Mouse (Mus musculus): ENCODE data around the gene Zzz3. TPM values are rescaled to one million over a fixed set of nuclear protein-coding genes. Genes with fewer than 3 reads are reported as not detected.

Gene Zzz3
- polyA plus RNA-seq (2014; fragmentation: Nextera tagmentation; extraction: Ambion mirVana) = 54.9 and 61.2 TPM in 2 replicates

DNA sequence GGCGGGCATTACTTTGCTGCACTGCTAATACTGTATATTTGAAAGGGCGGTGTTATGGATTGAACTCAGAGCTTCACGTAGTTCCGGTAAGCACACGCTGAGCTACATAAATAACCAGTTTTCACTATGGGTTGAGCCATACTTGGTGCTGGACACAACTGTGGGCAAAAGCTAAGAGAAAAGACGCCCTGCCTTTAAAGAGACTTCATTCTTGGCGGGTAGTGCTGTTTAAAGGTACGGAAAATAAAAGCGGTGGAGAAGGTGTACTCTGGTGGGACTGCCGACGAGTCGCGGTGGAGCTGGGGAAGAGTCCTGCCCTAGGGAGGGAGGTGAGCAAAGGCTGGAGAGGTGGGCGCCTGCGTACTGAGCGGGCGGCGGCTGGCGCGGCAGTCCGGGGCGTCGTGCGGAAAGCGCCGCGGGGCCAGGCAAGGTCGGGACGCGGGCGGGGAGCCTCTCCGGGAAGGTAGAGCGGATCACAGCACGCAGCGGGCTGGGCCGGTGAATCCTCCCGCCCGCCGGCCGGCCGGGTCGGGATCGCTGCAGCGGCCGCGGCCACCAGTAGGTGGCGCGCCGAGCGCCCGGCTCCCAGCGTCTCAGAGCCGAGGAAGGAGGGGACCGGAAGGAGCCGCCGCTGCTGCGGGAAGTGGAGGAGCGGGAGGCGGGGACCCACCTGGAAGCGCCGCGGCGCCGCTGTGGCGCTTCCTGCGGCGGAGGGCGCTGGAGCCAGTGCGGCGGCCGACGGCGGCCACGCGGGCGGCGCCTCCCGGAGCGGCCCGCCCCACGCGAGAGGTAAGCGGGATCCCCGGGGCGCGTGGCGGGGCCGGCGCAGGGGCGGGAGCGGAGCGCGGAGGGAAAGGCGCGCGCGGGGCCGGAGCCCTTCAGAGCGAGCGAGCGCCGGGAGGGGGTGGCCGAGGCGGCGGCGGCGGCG is at the start of gene Zzz3:
TSS of gene Zzz3 (plus strand) at position 124 of the 928 bp plus-strand sequence.
- H3K9ac ChIP-seq (ENCODE audit: low read depth, low read length) = peak within 1 kb of the TSS; percentile 93
- H3K27me3 ChIP-seq (ENCODE audit: control insufficient read depth, insufficient read depth, low read length) = no peaks in the 10 kb centered on the region
- H3K9me3 ChIP-seq (ENCODE audit: control insufficient read depth, low read length) = no peaks in the 10 kb centered on the region
- under 1% methylated on average over 46 of the region's 108 CpGs for WGBS
- no peaks in the 10 kb centered on the region for H3K36me3 ChIP-seq (ENCODE audit: control insufficient read depth, insufficient read depth, low read length)
- peak within 1 kb of the TSS; percentile 74 for H3K4me3 ChIP-seq (ENCODE audit: low read depth, low read length)
- H3K4me2 ChIP-seq (replicated peaks; ENCODE audit: low read depth, low read length) = peak within 1 kb of the TSS; percentile 82
- H3K4me1 ChIP-seq (replicated peaks; ENCODE audit: control insufficient read depth, insufficient read depth, low read length) = peaks cover 2% of the 10 kb centered on the region; the same call in 1 of the 2 replicates
- DNase-seq (ENCODE audit: low spot score) (peak; percentile 95), ATAC-seq (ENCODE audit: low FRiP score) (peak; percentile 93)
- H3K27ac ChIP-seq (ENCODE audit: low read depth, low read length) = peak within 1 kb of the TSS; percentile 99

DNA sequence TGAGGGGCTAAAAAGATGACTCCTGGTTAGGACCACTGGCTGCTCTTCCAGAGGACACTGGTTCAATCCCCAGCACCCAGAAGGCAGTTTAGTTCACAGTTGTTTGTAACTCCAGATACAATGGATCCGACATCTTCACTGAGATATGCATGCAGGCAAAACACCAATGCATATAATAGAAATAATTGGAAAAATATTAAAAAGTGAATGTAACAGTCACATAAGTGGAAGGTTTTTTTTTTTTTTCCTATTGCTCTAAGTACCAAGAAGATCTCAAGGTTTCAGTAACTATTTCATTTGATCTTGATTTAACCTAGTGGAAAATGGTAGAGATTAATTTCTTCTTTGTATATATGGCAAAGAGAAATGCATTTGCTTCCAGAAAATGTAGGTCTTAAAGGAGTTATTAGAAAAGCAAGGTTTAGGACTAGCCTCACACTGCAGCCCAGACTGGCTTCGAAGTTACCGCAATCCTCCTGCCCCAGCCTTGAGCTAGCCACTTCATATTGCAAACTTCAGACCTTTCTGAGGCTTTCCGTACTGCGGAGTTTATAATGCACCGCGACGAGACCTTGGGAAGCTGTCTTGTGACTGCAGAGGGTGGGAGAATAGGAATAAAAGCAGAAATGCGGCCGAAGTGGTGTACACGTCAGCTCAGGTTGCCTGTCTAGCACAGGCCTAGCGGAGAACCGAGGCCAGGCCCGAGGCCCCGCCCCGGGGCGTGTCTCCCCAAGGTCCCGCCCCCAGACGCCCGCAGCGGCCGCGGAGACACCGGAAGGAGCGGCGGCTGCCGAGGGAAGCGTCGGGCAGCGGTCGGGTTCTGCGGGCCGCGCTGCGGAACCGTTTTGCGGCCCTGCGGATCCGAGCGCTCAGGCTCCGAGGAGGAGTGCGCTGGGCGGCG is 49.3 kb upstream of the Zzz3 start, which contains the start of gene Usp33:
TSS of gene Usp33 (plus strand) at position 747 of the 901 bp plus-strand sequence.
- 10% methylated on average over 30 of the region's 44 CpGs for WGBS
- ATAC-seq (ENCODE audit: low FRiP score) (peak; percentile 97), DNase-seq (ENCODE audit: low spot score) (peak; percentile 98)
- peak within 1 kb of the TSS; percentile 54 for H3K4me2 ChIP-seq (replicated peaks; ENCODE audit: low read depth, low read length)
- H3K9ac ChIP-seq (ENCODE audit: low read depth, low read length) = peak within 1 kb of the TSS; percentile 89
- H3K4me1 ChIP-seq (replicated peaks; ENCODE audit: control insufficient read depth, insufficient read depth, low read length) = no peaks in the 10 kb centered on the region
- H3K27me3 ChIP-seq (ENCODE audit: control insufficient read depth, insufficient read depth, low read length) = no peaks in the 10 kb centered on the region
- no peaks in the 10 kb centered on the region for H3K36me3 ChIP-seq (ENCODE audit: control insufficient read depth, insufficient read depth, low read length)
- H3K27ac ChIP-seq (ENCODE audit: low read depth, low read length) = peak within 1 kb of the TSS; percentile 75; the same call in 1 of the 2 replicates
- H3K4me3 ChIP-seq (ENCODE audit: low read depth, low read length) = peak within 1 kb of the TSS; percentile 74
- no peaks in the 10 kb centered on the region for H3K9me3 ChIP-seq (ENCODE audit: control insufficient read depth, low read length)

DNA sequence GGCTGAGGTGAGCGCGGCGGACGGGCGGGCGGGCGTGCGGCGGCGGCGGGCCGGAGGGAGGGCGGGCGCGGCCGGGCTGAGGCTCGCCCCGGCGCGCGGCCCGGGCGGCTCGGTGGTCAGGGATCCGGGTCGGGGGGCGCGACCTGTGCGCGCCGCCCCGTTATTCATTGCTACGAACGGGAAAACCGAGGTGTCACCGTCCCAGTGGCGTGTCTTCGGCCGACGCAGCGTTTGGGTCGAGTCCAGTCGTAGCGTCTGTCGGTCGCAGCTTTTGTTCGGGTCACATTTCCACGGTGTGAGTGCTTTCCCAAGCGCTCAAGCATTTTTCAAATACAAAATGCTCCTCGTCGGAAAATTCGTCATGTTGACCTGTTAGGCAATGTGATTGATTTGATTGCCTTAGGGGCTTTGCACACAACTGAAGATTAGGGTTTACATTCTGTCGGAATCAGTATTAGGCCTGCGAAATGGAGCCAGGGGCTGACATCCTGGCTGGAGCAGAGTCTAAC is 48.6 kb upstream of the Zzz3 start:
- Histone ChIP-seq H3K9ac (ENCODE audit: low read depth, low read length) (peak overlapping the region; percentile 89), H3K27me3 (ENCODE audit: control insufficient read depth, insufficient read depth, low read length) (no peaks in the 10 kb centered on the region), H3K9me3 (ENCODE audit: control insufficient read depth, low read length) (no peaks in the 10 kb centered on the region), H3K4me1 (replicated peaks; ENCODE audit: control insufficient read depth, insufficient read depth, low read length) (no peaks in the 10 kb centered on the region), H3K36me3 (ENCODE audit: control insufficient read depth, insufficient read depth, low read length) (no peaks in the 10 kb centered on the region), H3K27ac (ENCODE audit: low read depth, low read length) (peak overlapping the region; percentile 75; the same call in 1 of the 2 replicates), H3K4me3 (ENCODE audit: low read depth, low read length) (peak overlapping the region; percentile 74), H3K4me2 (replicated peaks; ENCODE audit: low read depth, low read length) (peak overlapping the region; percentile 54)
- ATAC-seq (ENCODE audit: low FRiP score) (peak; percentile 80), DNase-seq (ENCODE audit: low spot score) (peak; percentile 63)
- WGBS = under 1% methylated on average over 35 of the region's 54 CpGs

DNA sequence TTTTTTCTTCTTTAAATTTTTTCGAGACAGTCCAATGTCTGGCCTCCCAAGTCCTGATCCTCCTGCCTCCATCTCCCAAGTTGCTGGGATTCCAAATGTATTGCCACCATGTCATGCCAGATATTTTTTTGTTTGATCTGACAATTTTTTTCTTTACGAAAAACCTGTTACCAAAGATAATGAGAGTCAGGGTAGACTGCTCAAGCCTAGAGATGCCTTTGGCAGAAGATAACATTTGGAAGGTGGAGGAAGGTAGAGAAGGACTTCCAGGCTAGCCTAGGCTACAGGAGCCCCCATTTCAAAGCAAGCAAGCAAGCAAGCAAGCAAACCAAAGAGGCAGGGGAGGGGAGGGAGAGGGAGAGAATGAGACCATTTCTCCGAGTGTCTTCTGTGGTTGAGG is 48.0 kb upstream of the Zzz3 start:
- WGBS = 51% methylated on average over 3 of the region's 3 CpGs
- DNase-seq (ENCODE audit: low spot score) = peak; percentile 5
- Histone ChIP-seq H3K9ac (ENCODE audit: low read depth, low read length) (peak overlapping the region; percentile 89), H3K4me1 (replicated peaks; ENCODE audit: control insufficient read depth, insufficient read depth, low read length) (no peaks in the 10 kb centered on the region), H3K4me2 (replicated peaks; ENCODE audit: low read depth, low read length) (peak overlapping the region; percentile 54), H3K9me3 (ENCODE audit: control insufficient read depth, low read length) (no peaks in the 10 kb centered on the region), H3K4me3 (ENCODE audit: low read depth, low read length) (peak overlapping the region; percentile 74), H3K27me3 (ENCODE audit: control insufficient read depth, insufficient read depth, low read length) (no peaks in the 10 kb centered on the region), H3K36me3 (ENCODE audit: control insufficient read depth, insufficient read depth, low read length) (no peaks in the 10 kb centered on the region), H3K27ac (ENCODE audit: low read depth, low read length) (no peak overlapping the region)
- no peak for ATAC-seq (ENCODE audit: low FRiP score)

DNA sequence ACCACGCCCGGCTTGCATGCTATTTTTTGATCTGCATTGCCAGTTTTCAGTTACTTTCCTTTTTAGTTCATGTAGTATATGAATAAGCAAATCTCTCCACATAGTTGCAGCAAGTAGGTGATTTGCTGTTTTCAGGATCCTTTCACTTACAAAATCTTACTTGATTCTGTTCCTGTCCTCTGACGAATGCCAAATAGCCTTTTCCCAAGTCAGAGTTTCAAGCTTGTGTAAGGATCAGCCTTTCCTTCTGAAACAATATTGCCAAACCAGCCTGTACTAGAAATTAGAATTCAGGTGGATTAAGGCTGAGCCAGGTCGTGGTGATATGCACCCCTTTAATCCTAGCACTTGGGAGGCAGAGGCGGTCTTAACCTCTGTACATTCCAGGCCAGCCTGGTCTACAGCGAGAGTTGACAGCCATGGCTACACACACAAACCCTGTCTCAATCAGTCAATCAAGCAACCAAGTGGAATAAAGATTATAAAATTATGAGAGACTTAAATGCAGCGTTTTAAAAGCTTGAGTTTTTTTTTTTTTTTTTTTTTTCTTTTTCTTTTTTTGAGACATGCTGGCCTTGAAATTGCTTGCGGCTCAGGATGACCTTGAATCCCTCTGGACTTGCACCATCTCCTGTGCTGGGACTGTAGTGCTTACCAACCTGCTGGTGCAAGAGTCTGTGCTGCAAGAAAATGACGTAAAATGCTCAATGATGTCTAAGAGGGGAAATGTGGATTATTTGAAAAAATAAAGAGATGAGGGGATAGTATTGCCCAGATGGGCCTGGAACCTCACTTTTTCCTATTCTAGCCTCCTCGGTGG is 47.1 kb upstream of the Zzz3 start:
- H3K36me3 ChIP-seq (ENCODE audit: control insufficient read depth, insufficient read depth, low read length) = no peaks in the 10 kb centered on the region
- no peak overlapping the region for H3K4me3 ChIP-seq (ENCODE audit: low read depth, low read length)
- no peaks in the 10 kb centered on the region for H3K4me1 ChIP-seq (replicated peaks; ENCODE audit: control insufficient read depth, insufficient read depth, low read length)
- DNase-seq (ENCODE audit: low spot score) = no peak
- H3K9me3 ChIP-seq (ENCODE audit: control insufficient read depth, low read length) = no peaks in the 10 kb centered on the region
- WGBS = 93% methylated on average over 10 of the region's 10 CpGs
- no peak overlapping the region for H3K27ac ChIP-seq (ENCODE audit: low read depth, low read length)
- no peak overlapping the region for H3K4me2 ChIP-seq (replicated peaks; ENCODE audit: low read depth, low read length)
- no peak for ATAC-seq (ENCODE audit: low FRiP score)
- H3K9ac ChIP-seq (ENCODE audit: low read depth, low read length) = no peak overlapping the region
- H3K27me3 ChIP-seq (ENCODE audit: control insufficient read depth, insufficient read depth, low read length) = no peaks in the 10 kb centered on the region

DNA sequence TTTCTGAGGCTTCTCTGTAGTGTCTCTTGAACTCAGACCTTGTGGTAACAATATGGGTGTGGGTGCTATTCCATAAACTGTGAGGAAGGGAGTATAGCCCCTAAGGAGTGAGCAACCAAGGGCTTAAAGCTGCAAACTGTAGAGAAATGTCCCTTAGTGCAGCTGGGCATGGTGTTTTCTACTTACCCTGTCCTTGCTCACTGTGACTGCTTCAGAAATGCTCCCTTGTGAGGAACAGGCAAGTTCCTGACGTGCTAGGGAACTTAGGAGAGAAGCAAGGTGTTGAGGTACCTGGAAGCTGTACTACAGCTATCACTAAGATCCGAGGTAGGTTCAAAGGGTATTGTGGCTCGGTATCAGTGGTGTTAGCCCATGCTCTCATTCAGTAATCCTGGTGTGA is 44.8 kb upstream of the Zzz3 start:
- DNase-seq (ENCODE audit: low spot score) = no peak
- 87% methylated on average over 3 of the region's 3 CpGs for WGBS
- H3K4me3 ChIP-seq (ENCODE audit: low read depth, low read length) = no peak overlapping the region
- no peak for ATAC-seq (ENCODE audit: low FRiP score)
- H3K27ac ChIP-seq (ENCODE audit: low read depth, low read length) = no peak overlapping the region
- no peaks in the 10 kb centered on the region for H3K9me3 ChIP-seq (ENCODE audit: control insufficient read depth, low read length)
- H3K9ac ChIP-seq (ENCODE audit: low read depth, low read length) = no peak overlapping the region
- H3K27me3 ChIP-seq (ENCODE audit: control insufficient read depth, insufficient read depth, low read length) = no peaks in the 10 kb centered on the region
- H3K36me3 ChIP-seq (ENCODE audit: control insufficient read depth, insufficient read depth, low read length) = no peaks in the 10 kb centered on the region
- no peaks in the 10 kb centered on the region for H3K4me1 ChIP-seq (replicated peaks; ENCODE audit: control insufficient read depth, insufficient read depth, low read length)
- H3K4me2 ChIP-seq (replicated peaks; ENCODE audit: low read depth, low read length) = no peak overlapping the region

DNA sequence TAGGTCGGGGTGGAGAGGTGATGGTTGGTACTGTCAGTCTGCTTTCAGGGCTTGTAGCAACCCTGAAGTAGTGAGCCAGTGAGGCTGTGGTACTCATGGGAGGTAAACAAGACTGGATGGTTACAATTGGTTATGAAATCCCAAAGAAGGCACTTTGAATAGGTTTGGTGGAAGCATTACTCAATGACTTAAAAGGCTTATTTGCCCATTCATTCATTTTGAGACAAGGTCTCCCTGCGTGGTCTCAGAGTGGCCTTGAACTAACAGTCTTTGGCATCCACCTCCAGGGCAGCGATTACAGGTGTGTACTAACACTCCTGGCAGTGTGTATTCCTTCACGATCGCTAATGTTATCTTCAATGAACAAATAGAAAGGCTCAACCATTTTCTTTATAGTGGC is 44.3 kb upstream of the Zzz3 start:
- no peak for DNase-seq (ENCODE audit: low spot score)
- Histone ChIP-seq H3K4me2 (replicated peaks; ENCODE audit: low read depth, low read length) (no peak overlapping the region), H3K27me3 (ENCODE audit: control insufficient read depth, insufficient read depth, low read length) (no peaks in the 10 kb centered on the region), H3K36me3 (ENCODE audit: control insufficient read depth, insufficient read depth, low read length) (no peaks in the 10 kb centered on the region), H3K4me3 (ENCODE audit: low read depth, low read length) (no peak overlapping the region), H3K9ac (ENCODE audit: low read depth, low read length) (no peak overlapping the region), H3K27ac (ENCODE audit: low read depth, low read length) (no peak overlapping the region), H3K4me1 (replicated peaks; ENCODE audit: control insufficient read depth, insufficient read depth, low read length) (no peaks in the 10 kb centered on the region), H3K9me3 (ENCODE audit: control insufficient read depth, low read length) (no peaks in the 10 kb centered on the region)
- no peak for ATAC-seq (ENCODE audit: low FRiP score)
- WGBS = 90% methylated on average over 5 of the region's 5 CpGs

DNA sequence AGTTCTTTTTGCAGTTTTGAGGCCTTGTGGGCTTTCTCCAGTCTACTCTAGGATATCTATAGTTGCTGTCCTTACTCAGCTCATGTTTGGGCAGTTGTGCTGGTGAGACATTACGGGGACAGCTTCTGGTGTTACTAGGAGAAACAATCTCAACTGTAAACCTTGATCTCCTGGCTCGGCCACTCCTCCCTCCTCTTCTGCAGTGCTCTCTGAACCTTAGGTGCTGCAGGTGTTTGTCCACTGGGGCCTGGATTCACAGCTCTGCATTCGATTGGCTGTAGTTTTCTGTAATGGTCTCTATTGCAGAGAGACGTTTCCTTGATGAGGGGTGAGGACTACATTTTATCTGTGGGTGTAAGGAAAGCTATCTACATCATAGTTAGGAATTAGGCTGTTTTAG is 43.0 kb upstream of the Zzz3 start:
- Histone ChIP-seq H3K27me3 (ENCODE audit: control insufficient read depth, insufficient read depth, low read length) (no peaks in the 10 kb centered on the region), H3K9ac (ENCODE audit: low read depth, low read length) (no peak overlapping the region), H3K27ac (ENCODE audit: low read depth, low read length) (no peak overlapping the region), H3K36me3 (ENCODE audit: control insufficient read depth, insufficient read depth, low read length) (no peaks in the 10 kb centered on the region), H3K4me3 (ENCODE audit: low read depth, low read length) (no peak overlapping the region), H3K4me2 (replicated peaks; ENCODE audit: low read depth, low read length) (no peak overlapping the region), H3K9me3 (ENCODE audit: control insufficient read depth, low read length) (no peaks in the 10 kb centered on the region), H3K4me1 (replicated peaks; ENCODE audit: control insufficient read depth, insufficient read depth, low read length) (no peaks in the 10 kb centered on the region)
- WGBS = 85% methylated on average over 4 of the region's 4 CpGs
- ATAC-seq (ENCODE audit: low FRiP score) (no peak), DNase-seq (ENCODE audit: low spot score) (no peak)
